Mouse (Mus musculus) right cerebral cortex, adult 18-20 months (tissue): Measurements from ENCODE around the gene Ror2.
A peak's percentile ranks its signal among the peaks of the same experiment; 100 is the strongest.
"Not testable (repeated sequence)": the region's sequence is repeated elsewhere in the genome, so short reads cannot be mapped to it uniquely, and the experiment has no call there.

Source experiments
- DNase-seq: peaks from one replicate; pipeline ENCODE4 v3.0.0; 2022; ENCODE audit warnings: mixed read lengths

The Ror2 gene

GRCm38 (mm10) chr13:53285756-53286361 lies at the start of gene Ror2:
Gene Ror2, minus strand, starts transcription at chr13:53286124.
- DNase-seq, result no peak

GRCm38 (mm10) chr13:53333769-53334168 lies 47.8 kb upstream of the Ror2 start:
- no peak for DNase-seq

GRCm38 (mm10) chr13:53330246-53330645 lies 44.3 kb upstream of the Ror2 start:
- no peak for DNase-seq

GRCm38 (mm10) chr13:53325531-53325930 lies 39.6 kb upstream of the Ror2 start:
- DNase-seq, result no peak

- no peak for DNase-seq
These were observed 37.7 kb upstream of the Ror2 start for GRCm38 (mm10) chr13:53323661-53324060.

- no peak for DNase-seq
These were observed 35.0 kb upstream of the Ror2 start for GRCm38 (mm10) chr13:53320899-53321298.

- DNase-seq, result no peak
These were observed 30.8 kb upstream of the Ror2 start for GRCm38 (mm10) chr13:53316515-53317295.

- not testable (repeated sequence) for DNase-seq
These were observed 29.8 kb upstream of the Ror2 start for GRCm38 (mm10) chr13:53315757-53316156.

- no peak for DNase-seq
These were observed 24.5 kb upstream of the Ror2 start for GRCm38 (mm10) chr13:53310442-53310841.

- DNase-seq, result peak; percentile 39
These were observed 23.8 kb upstream of the Ror2 start for GRCm38 (mm10) chr13:53309661-53310160.

- DNase-seq, result no peak
These were observed 23.2 kb upstream of the Ror2 start for GRCm38 (mm10) chr13:53309148-53309547.

- DNase-seq, result no peak
These were observed 20.9 kb upstream of the Ror2 start for GRCm38 (mm10) chr13:53306836-53307235.

GRCm38 (mm10) chr13:53305256-53305655 lies 19.3 kb upstream of the Ror2 start:
- no peak for DNase-seq

- DNase-seq, result no peak
These were observed 16.8 kb upstream of the Ror2 start for GRCm38 (mm10) chr13:53302688-53303087.

GRCm38 (mm10) chr13:53293065-53293464 lies 7.1 kb upstream of the Ror2 start:
- DNase-seq, result no peak

GRCm38 (mm10) chr13:53292244-53292643 lies 6.3 kb upstream of the Ror2 start:
- no peak for DNase-seq

GRCm38 (mm10) chr13:53285261-53285755 lies 616 bp downstream of the Ror2 start:
- DNase-seq, result no peak

GRCm38 (mm10) chr13:53284740-53285191 lies 1.2 kb downstream of the Ror2 start:
- no peak for DNase-seq

GRCm38 (mm10) chr13:53281604-53282396 lies 4.1 kb downstream of the Ror2 start:
- DNase-seq, result no peak

GRCm38 (mm10) chr13:53278908-53279307 lies 7.0 kb downstream of the Ror2 start:
- no peak for DNase-seq

- DNase-seq, result no peak
These were observed 9.5 kb downstream of the Ror2 start for GRCm38 (mm10) chr13:53276381-53276780.

- peak; percentile 15 for DNase-seq
These were observed 10.1 kb downstream of the Ror2 start for GRCm38 (mm10) chr13:53275778-53276177.

- DNase-seq, result no peak
These were observed 11.2 kb downstream of the Ror2 start for GRCm38 (mm10) chr13:53274771-53275170.
